Mouse (Mus musculus): Measurements from ENCODE around the gene Dnaja1. TPM values are rescaled to one million over a fixed set of nuclear protein-coding genes. Genes with fewer than 3 reads are reported as not detected.

Gene Dnaja1
- 583 and 614 TPM in 2 replicates for polyA plus RNA-seq (2014; fragmentation: Nextera tagmentation; extraction: Ambion mirVana)

DNA sequence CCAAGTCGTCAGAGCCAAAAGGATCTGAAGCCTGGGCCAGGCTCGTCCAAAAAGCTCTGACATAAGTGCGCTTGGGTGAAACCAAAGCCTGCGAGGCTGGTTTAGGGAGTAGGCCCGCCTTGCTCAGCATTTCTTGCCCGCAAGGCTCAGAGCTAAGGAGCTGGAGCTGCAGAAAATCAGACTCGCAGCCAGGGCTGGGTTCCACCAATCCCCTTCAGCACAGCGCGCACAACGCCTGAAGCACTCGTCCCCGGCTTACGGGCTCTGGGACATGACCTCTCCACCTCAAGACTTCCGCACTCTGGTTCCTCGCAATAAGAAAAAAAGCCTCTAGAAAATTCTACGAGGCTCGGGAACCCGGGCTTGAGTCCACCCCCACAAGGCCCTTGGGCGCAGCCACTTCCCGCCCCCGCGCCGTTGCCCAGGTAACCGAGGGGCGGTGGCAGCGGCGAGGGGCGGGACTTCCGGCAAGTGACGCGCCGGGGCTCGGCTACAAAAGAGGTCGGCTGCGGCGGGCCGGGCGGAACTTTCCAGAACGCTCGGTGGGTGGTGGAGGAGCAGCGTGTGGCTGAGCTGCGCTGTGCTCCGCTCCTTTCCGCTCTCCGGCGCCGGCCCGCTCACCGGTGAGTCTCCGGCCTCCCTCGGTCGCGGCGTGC is at the start of gene Dnaja1:
TSS of gene Dnaja1 (plus strand) at position 140 of the 656 bp plus-strand sequence.
- DNase-seq (ENCODE audit: low spot score) (peak; percentile 98), ATAC-seq (ENCODE audit: insufficient number of reproducible peaks, low FRiP score, low TSS enrichment, low read depth) (peak; percentile 96)
- Histone ChIP-seq H3K4me2 (ENCODE audit: low read depth, severe bottlenecking) (peak within 1 kb of the TSS; percentile 80), H3K9ac (ENCODE audit: low read length) (peak within 1 kb of the TSS; percentile 96), H3K4me1 (ENCODE audit: control insufficient read depth, insufficient read depth, low read length) (peaks cover 17% of the 10 kb centered on the region), H3K36me3 (ENCODE audit: control insufficient read depth, insufficient read depth, low read length) (peaks cover 14% of the 10 kb centered on the region; the same call in 1 of the 2 replicates), H3K27me3 (ENCODE audit: control insufficient read depth, insufficient read depth, low read length) (no peaks in the 10 kb centered on the region), H3K4me3 (ENCODE audit: low read depth, low read length) (peak within 1 kb of the TSS; percentile 91), H3K9me3 (ENCODE audit: control insufficient read depth, low read length) (no peaks in the 10 kb centered on the region), H3K27ac (replicated peaks; ENCODE audit: low read depth, low read length) (peak within 1 kb of the TSS; percentile 98)
- WGBS: under 1% methylated on average over 54 of the region's 54 CpGs

DNA sequence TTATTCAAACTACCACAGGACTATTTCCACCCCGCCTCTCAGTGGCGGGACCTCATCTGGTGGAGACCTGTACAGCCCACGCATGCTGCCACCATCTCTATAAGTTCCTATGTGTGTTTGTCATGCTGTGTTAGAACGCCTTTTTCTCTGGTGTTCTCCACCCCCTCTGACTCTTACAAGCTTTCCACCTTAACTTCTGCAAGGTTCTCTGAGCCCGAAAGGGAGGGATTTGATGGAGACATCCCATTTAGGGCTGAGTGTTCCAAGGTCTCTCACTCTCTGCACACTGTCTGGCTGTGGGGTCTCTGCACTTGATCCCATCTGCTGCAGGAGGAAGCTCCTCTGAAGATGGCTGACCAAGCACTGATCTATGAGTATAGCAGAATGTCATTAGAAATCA is 48.4 kb upstream of the Dnaja1 start:
- no peak overlapping the region for H3K4me3 ChIP-seq (ENCODE audit: low read depth, low read length)

DNA sequence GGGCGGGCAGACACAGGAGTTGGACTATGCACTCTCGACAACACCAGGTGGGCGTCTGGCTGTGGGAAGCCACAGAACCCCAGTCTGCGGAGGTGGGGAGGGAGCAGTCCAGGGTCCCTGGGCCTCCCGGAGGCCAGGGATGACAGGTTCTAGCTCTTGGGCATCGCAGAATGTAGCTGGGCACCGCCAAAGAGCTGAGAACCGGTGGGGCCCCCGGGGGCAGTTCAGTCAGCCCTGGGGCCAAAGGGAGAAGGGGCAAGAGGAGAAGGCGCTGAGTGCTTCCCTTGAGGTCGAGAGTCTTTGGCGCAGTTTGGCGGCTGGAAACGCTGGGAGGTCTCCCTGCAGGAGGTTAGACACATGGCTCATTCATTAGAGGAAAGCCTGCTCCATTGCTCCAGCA is 45.6 kb upstream of the Dnaja1 start:
- Histone ChIP-seq H3K9ac (ENCODE audit: low read length) (no peak overlapping the region), H3K4me3 (ENCODE audit: low read depth, low read length) (no peak overlapping the region), H3K36me3 (ENCODE audit: control insufficient read depth, insufficient read depth, low read length) (no peaks in the 10 kb centered on the region), H3K27ac (replicated peaks; ENCODE audit: low read depth, low read length) (no peak overlapping the region), H3K27me3 (ENCODE audit: control insufficient read depth, insufficient read depth, low read length) (no peaks in the 10 kb centered on the region), H3K9me3 (ENCODE audit: control insufficient read depth, low read length) (no peaks in the 10 kb centered on the region), H3K4me2 (ENCODE audit: low read depth, severe bottlenecking) (peak overlapping the region; percentile 19; the same call in 1 of the 2 replicates), H3K4me1 (ENCODE audit: control insufficient read depth, insufficient read depth, low read length) (peaks cover 4% of the 10 kb centered on the region; the same call in 1 of the 2 replicates)
- 13% methylated on average over 14 of the region's 14 CpGs for WGBS
- DNase-seq (ENCODE audit: low spot score): peak; percentile 25
- no peak for ATAC-seq (ENCODE audit: insufficient number of reproducible peaks, low FRiP score, low TSS enrichment, low read depth)

More for the DNA sequence above, 48.4 kb upstream of the Dnaja1 start:
- WGBS: 96% methylated on average over 5 of the region's 5 CpGs
- no peak for ATAC-seq (ENCODE audit: insufficient number of reproducible peaks, low FRiP score, low TSS enrichment, low read depth)
- H3K9me3 ChIP-seq (ENCODE audit: control insufficient read depth, low read length): no peaks in the 10 kb centered on the region
- peaks cover 4% of the 10 kb centered on the region; the same call in 1 of the 2 replicates for H3K4me1 ChIP-seq (ENCODE audit: control insufficient read depth, insufficient read depth, low read length)
- no peak for DNase-seq (ENCODE audit: low spot score)
- no peaks in the 10 kb centered on the region for H3K27me3 ChIP-seq (ENCODE audit: control insufficient read depth, insufficient read depth, low read length)
- no peak overlapping the region for H3K9ac ChIP-seq (ENCODE audit: low read length)
- no peak overlapping the region for H3K27ac ChIP-seq (replicated peaks; ENCODE audit: low read depth, low read length)
- H3K4me2 ChIP-seq (ENCODE audit: low read depth, severe bottlenecking): no peak overlapping the region
- no peaks in the 10 kb centered on the region for H3K36me3 ChIP-seq (ENCODE audit: control insufficient read depth, insufficient read depth, low read length)

DNA sequence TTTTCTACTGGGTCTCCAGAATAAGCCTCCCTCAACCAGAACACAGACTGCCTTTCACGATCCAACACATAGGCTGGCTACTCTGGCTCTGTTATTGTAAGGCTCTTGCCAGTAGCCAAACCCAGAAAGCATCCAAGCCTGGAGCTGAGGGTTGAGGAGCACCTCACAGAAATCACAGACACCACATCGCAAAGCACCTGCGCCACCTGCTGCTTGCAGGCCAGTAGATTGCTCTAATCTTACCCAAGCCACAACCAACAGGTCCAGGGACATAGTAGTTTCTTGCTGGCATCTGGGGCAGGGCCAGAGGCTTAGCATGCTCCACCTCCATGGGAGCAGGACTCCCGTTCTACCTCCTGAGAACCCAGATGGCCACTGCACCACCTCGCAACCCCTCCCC is 44.8 kb upstream of the Dnaja1 start:
- DNase-seq (ENCODE audit: low spot score) (peak; percentile 43), ATAC-seq (ENCODE audit: insufficient number of reproducible peaks, low FRiP score, low TSS enrichment, low read depth) (no peak)

DNA sequence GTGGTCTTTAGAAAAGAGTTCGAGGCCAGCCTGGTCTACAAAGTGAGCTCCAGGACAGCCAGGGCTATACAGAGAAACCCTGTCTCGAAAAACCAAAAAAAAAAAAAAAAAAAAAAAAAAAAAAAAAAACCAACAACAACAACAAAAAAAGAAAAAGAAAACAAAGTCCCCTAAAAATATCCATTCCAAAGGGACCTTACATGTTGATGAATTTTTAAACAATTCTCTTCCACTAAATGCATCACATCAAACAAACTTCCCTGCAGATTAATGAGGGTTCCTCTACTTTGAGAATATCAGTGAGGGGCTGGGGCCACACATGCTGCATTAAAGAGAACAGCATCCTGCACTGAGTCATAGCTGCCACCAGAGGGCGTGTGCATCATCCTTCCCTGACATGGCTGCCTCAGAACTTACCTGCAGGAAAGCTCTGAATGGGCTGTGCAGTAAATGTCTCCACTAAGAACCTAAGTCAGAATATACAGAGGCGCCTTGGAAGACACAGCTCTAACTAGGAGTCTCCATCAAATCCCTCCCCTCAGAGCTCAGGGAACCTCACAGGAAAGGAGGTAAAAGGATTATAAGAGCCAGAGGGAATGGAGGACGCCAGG is 41.6 kb upstream of the Dnaja1 start:
- Histone ChIP-seq H3K9me3 (ENCODE audit: control insufficient read depth, low read length) (no peaks in the 10 kb centered on the region), H3K9ac (ENCODE audit: low read length) (no peak overlapping the region), H3K4me1 (ENCODE audit: control insufficient read depth, insufficient read depth, low read length) (peaks cover 4% of the 10 kb centered on the region; the same call in 1 of the 2 replicates), H3K4me2 (ENCODE audit: low read depth, severe bottlenecking) (no peak overlapping the region), H3K4me3 (ENCODE audit: low read depth, low read length) (no peak overlapping the region), H3K27me3 (ENCODE audit: control insufficient read depth, insufficient read depth, low read length) (no peaks in the 10 kb centered on the region), H3K36me3 (ENCODE audit: control insufficient read depth, insufficient read depth, low read length) (no peaks in the 10 kb centered on the region), H3K27ac (replicated peaks; ENCODE audit: low read depth, low read length) (no peak overlapping the region)
- 51% methylated on average over 5 of the region's 5 CpGs for WGBS
- DNase-seq (ENCODE audit: low spot score) (peak; percentile 57), ATAC-seq (ENCODE audit: insufficient number of reproducible peaks, low FRiP score, low TSS enrichment, low read depth) (no peak)

More for the DNA sequence above, 44.8 kb upstream of the Dnaja1 start:
- WGBS: 27% methylated on average over 5 of the region's 5 CpGs
- Histone ChIP-seq H3K4me3 (ENCODE audit: low read depth, low read length) (no peak overlapping the region), H3K9me3 (ENCODE audit: control insufficient read depth, low read length) (no peaks in the 10 kb centered on the region), H3K36me3 (ENCODE audit: control insufficient read depth, insufficient read depth, low read length) (no peaks in the 10 kb centered on the region), H3K27ac (replicated peaks; ENCODE audit: low read depth, low read length) (no peak overlapping the region), H3K27me3 (ENCODE audit: control insufficient read depth, insufficient read depth, low read length) (no peaks in the 10 kb centered on the region), H3K4me2 (ENCODE audit: low read depth, severe bottlenecking) (no peak overlapping the region), H3K4me1 (ENCODE audit: control insufficient read depth, insufficient read depth, low read length) (peaks cover 4% of the 10 kb centered on the region; the same call in 1 of the 2 replicates), H3K9ac (ENCODE audit: low read length) (no peak overlapping the region)

DNA sequence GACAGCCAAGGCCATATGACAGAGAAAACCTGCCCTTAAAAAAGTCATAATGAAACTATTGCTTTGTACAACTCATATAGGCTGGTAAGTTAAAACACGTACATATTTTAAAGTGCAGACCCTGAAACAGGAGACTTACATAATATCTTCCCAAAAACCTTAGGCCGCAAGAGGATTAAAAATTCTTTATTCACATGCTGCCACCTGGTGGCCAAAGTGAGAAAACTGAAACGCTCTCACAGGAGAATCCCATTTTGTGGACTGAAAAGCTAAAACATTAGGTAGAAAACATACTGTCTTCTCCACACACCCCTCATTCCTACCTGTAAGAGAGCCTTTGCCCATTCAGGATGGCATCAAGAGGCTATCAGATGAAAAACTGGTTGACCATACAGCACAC is 40.0 kb upstream of the Dnaja1 start:
- Histone ChIP-seq H3K27me3 (ENCODE audit: control insufficient read depth, insufficient read depth, low read length) (no peaks in the 10 kb centered on the region), H3K9me3 (ENCODE audit: control insufficient read depth, low read length) (no peaks in the 10 kb centered on the region), H3K4me1 (ENCODE audit: control insufficient read depth, insufficient read depth, low read length) (no peaks in the 10 kb centered on the region), H3K9ac (ENCODE audit: low read length) (no peak overlapping the region), H3K27ac (replicated peaks; ENCODE audit: low read depth, low read length) (no peak overlapping the region), H3K4me2 (ENCODE audit: low read depth, severe bottlenecking) (no peak overlapping the region), H3K4me3 (ENCODE audit: low read depth, low read length) (no peak overlapping the region), H3K36me3 (ENCODE audit: control insufficient read depth, insufficient read depth, low read length) (peaks cover 3% of the 10 kb centered on the region; the same call in 1 of the 2 replicates)
- peak; percentile 73 for DNase-seq (ENCODE audit: low spot score)
- ATAC-seq (ENCODE audit: insufficient number of reproducible peaks, low FRiP score, low TSS enrichment, low read depth): no peak
- WGBS: 25% methylated on average over 3 of the region's 3 CpGs

DNA sequence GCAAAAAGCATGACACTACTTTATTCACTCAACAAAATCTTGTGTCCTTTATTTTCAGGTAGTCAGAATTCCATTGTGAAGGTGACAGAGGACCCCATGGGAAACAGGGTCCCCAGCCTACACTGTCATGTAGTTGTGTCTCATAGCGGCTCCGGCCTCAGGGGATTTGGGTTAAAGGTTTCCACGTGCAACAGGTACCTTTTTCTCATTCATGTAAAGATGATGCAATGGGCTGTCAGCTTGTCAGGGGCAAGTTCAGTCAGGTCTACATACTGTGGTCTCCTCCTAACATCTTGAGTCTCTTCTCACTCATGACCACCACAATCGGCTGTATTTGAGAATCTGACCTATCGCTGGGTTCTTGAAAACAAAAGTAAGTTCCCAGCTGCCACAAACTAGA is 39.6 kb upstream of the Dnaja1 start:
- no peak overlapping the region for H3K27ac ChIP-seq (replicated peaks; ENCODE audit: low read depth, low read length)
- H3K27me3 ChIP-seq (ENCODE audit: control insufficient read depth, insufficient read depth, low read length): no peaks in the 10 kb centered on the region
- no peak overlapping the region for H3K9ac ChIP-seq (ENCODE audit: low read length)
- no peak overlapping the region for H3K4me3 ChIP-seq (ENCODE audit: low read depth, low read length)
- H3K4me1 ChIP-seq (ENCODE audit: control insufficient read depth, insufficient read depth, low read length): no peaks in the 10 kb centered on the region
- peaks cover 3% of the 10 kb centered on the region; the same call in 1 of the 2 replicates for H3K36me3 ChIP-seq (ENCODE audit: control insufficient read depth, insufficient read depth, low read length)
- H3K4me2 ChIP-seq (ENCODE audit: low read depth, severe bottlenecking): no peak overlapping the region
- no peak for DNase-seq (ENCODE audit: low spot score)
- no peak for ATAC-seq (ENCODE audit: insufficient number of reproducible peaks, low FRiP score, low TSS enrichment, low read depth)
- 86% methylated on average over 5 of the region's 5 CpGs for WGBS
- H3K9me3 ChIP-seq (ENCODE audit: control insufficient read depth, low read length): no peaks in the 10 kb centered on the region

DNA sequence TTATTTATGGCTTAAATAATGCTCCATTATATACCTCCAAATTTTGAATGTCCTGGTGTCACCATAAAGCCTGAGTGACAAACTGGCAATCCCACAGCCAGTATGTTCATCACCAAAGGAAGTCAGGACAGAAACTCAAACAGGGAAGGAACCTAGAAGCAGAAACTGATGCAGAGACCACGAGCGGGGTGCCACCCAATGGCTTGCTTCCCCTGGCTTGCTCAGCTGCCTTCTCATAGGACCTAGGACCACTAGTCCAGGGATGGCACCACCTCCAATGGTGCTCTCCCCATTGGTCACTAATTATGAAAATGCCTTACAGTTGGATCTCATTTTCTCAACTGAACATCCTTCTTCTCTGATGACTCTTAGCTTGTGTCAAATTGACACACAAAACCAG is 38.6 kb upstream of the Dnaja1 start:
- no peak for DNase-seq (ENCODE audit: low spot score)
- no peaks in the 10 kb centered on the region for H3K9me3 ChIP-seq (ENCODE audit: control insufficient read depth, low read length)

More for the DNA sequence above, 38.6 kb upstream of the Dnaja1 start:
- Histone ChIP-seq H3K36me3 (ENCODE audit: control insufficient read depth, insufficient read depth, low read length) (peaks cover 5% of the 10 kb centered on the region; the same call in 1 of the 2 replicates), H3K27ac (replicated peaks; ENCODE audit: low read depth, low read length) (no peak overlapping the region), H3K4me3 (ENCODE audit: low read depth, low read length) (no peak overlapping the region), H3K27me3 (ENCODE audit: control insufficient read depth, insufficient read depth, low read length) (no peaks in the 10 kb centered on the region), H3K9ac (ENCODE audit: low read length) (no peak overlapping the region), H3K4me2 (ENCODE audit: low read depth, severe bottlenecking) (no peak overlapping the region), H3K4me1 (ENCODE audit: control insufficient read depth, insufficient read depth, low read length) (no peaks in the 10 kb centered on the region)
- WGBS: 90% methylated on average over 2 of the region's 2 CpGs
- no peak for ATAC-seq (ENCODE audit: insufficient number of reproducible peaks, low FRiP score, low TSS enrichment, low read depth)

Measured in limb, embryonic 11.5 days (tissue).